Mouse (Mus musculus): Measurements from ENCODE around the gene Rinl.

The Rinl gene

DNA sequence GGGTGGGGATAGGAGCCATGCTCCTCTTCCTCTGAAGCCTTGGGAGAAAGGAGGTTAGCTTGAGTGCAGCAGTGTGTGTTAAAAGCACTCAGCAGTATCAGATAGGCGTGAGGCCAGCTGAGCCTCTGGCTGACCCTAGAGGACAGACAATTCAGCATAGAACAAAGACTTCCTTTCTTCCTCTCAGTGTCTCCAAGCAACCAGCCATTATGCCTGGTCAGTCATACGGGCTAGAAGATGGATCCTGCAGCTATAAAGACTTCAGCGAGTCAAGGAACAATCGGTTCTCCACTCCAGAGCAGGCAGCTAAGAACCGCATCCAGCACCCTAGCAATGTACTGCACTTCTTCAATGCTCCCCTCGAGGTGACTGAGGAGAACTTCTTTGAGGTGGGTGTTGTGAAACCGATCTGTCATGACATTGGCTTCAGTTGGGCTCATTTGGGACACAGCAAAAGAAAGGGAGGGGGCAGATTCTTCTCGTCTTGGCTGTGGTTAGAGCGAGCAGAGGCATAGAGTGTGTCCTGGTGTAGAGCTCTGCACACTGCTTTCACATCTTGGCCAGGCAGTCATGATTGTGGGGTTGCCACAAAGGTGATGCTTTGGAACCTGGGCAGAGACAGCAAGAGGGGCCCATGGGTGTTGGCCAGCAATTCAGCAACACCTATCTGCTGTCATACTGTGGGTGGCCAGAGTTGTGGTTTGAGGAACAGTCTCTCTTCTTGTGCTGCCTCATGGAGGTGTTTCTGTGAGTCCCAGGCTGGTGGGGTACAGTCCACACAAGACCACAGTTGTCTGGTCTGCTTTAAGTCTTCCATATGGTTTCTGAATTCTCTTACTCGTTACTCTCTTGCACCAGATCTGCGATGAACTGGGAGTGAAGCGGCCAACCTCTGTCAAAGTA is 31.8 kb downstream of the Rinl start:
- POLR2A ChIA-PET = interaction anchor here (0.8 to 19.5 kb wide), 29 partner anchors 8 to 70 kb away, joined by 3 to 391 read pairs (median 4); partner anchors contain the start of genes Hnrnpl (in 3 of the 4), Capn12 (in 1 of the 4), Ech1 (in 1 of the 4) and Lgals4 (in 1 of the 4)
- CTCF ChIA-PET = interaction anchor here in 2 of 4 experiments (0.6 to 1.6 kb wide), 3 partner anchors 10 to 23 kb away, joined by 3 to 7 read pairs (median 3); no protein-coding TSS in a partner anchor

- POLR2A ChIA-PET = interaction anchor here (0.8 to 19.5 kb wide), 23 partner anchors 9 to 69 kb away, joined by 3 to 391 read pairs (median 4); partner anchors contain the start of genes Hnrnpl (in 3 of the 4), Ech1 (in 1 of the 4), Lgals4 (in 1 of the 4) and Sirt2 (in 1 of the 4)
- CTCF ChIA-PET = interaction anchor here in 2 of 4 experiments (0.6 to 1.6 kb wide), 3 partner anchors 11 to 23 kb away, joined by 3 to 7 read pairs (median 3); no protein-coding TSS in a partner anchor
Measured at GRCm38 (mm10) chr7:28821261-28821831, 32.6 kb downstream of the Rinl start.

GRCm38 (mm10) chr7:28822556-28822955 is 33.8 kb downstream of the Rinl start:
- ChIA-PET POLR2A (interaction anchor here (0.6 to 19.5 kb wide), 17 partner anchors 8 to 524 kb away, joined by 3 to 391 read pairs (median 5); partner anchors contain the start of genes Hnrnpl (in 3 of the 4), Ech1 (in 1 of the 4), Eif3k (in 1 of the 4) and Lgals4 (in 1 of the 4)), CTCF (no interaction called here)

- POLR2A ChIA-PET = interaction anchor here (0.6 to 19.5 kb wide), 26 partner anchors 8 to 467 kb away, joined by 3 to 391 read pairs (median 4); partner anchors contain the start of genes Hnrnpl (in 3 of the 4), Sirt2 (in 2 of the 4), Ech1 (in 1 of the 4) and Eif3k (in 1 of the 4)
- CTCF ChIA-PET = interaction anchor here (0.6 to 1.0 kb wide), 6 partner anchors 10 to 1374 kb away, joined by 3 to 16 read pairs (median 3); no protein-coding TSS in a partner anchor
Measured at GRCm38 (mm10) chr7:28822993-28823903, 34.5 kb downstream of the Rinl start.

GRCm38 (mm10) chr7:28823932-28824331 is 35.2 kb downstream of the Rinl start:
- POLR2A ChIA-PET = interaction anchor here (0.7 to 19.5 kb wide), 23 partner anchors 9 to 468 kb away, joined by 3 to 391 read pairs (median 4); partner anchors contain the start of genes Hnrnpl (in 3 of the 4), Sirt2 (in 2 of the 4), Ech1 (in 1 of the 4) and Lgals4 (in 1 of the 4)
- CTCF ChIA-PET = interaction anchor here (0.6 to 1.0 kb wide), 5 partner anchors 11 to 1374 kb away, joined by 3 to 16 read pairs (median 3); no protein-coding TSS in a partner anchor

DNA sequence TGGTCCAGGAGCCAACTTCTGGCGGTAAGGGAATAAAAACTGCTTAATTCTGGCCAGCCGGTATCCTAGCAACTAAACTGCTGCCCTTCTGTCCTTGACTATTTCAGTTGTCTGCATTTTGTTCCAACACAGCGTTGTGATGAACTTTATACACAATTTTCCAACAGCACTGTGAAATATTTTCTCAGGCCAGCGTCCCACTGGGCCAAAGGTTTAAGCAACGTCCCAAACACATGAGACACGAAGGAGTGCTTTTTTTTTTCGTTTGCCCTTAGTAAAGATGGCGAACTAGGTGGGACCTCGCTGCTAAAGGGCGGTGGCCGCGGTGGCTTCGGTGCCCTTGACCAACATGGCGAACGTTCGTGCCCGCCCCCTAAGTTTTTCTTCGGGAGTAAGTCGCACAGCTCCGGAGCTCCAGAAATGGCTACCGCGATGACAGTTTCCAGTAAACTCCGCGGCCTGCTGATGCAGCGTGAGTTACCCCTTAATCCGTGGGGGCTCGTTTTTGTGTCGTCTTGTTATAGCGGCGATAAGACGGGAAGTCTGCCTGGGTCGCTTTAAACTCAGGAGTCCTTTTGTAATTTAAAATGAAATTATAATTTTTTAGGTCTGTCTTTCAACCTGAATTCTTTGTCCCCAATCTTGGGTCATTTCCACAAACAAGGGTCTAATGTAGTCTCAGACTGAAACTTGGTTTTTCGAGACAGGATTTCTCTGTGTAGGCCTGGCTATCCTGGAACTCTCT is 36.3 kb downstream of the Rinl start, which contains the start of gene Ech1:
Gene Ech1 (plus strand): TSS at position 277 of the 745 bp plus-strand sequence.
- POLR2A ChIA-PET = interaction anchor here (0.6 to 15.7 kb wide), 28 partner anchors 8 to 192 kb away, joined by 3 to 328 read pairs (median 4); partner anchors contain the start of genes Hnrnpl (in 2 of the 4), Sirt2 (in 2 of the 4), Mrps12 (in 1 of the 4) and Sars2 (in 1 of the 4)
- CTCF ChIA-PET = interaction anchor here in 3 of 4 experiments (0.7 to 1.3 kb wide), 6 partner anchors 15 to 388 kb away, joined by 3 to 5 read pairs (median 3); partner anchors contain the start of gene Gmfg (in 1 of the 3)

DNA sequence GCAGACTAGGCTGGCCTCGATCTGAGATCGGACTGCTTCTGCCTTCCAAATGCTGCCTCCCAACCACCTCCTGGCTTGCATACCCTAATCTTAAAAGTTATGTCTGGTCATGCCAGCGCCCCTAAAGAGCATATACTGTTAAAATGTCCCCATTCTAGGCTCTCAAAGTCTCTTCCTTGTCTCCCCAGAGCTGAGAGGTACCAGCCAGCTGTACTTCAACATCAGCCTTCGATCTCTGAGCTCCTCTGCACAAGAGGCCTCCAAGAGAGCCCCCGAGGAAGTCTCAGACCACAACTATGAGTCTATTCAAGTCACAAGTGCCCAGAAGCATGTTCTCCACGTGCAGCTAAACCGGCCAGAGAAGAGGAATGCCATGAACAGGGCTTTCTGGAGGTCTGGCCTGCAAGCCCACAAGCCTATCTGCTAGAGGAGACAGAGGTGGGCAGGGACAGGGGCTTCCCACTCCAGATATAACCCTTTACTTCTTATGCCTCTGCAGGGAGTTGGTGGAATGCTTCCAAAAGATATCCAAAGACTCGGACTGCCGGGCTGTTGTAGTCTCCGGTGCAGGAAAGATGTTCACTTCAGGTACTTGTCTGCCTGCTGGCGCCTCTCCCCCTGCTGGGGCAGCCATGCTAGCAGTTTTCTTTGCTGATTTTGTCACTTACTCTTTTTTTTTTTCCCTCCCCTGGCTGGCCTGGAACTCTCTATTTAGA is 37.1 kb downstream of the Rinl start:
- CTCF ChIA-PET = interaction anchor here (0.6 to 1.3 kb wide), 8 partner anchors 15 to 443 kb away, joined by 3 to 5 read pairs (median 3); partner anchors contain the start of gene Gmfg (in 1 of the 4)
- POLR2A ChIA-PET = interaction anchor here (0.6 to 15.7 kb wide), 28 partner anchors 9 to 145 kb away, joined by 3 to 328 read pairs (median 4); partner anchors contain the start of genes Hnrnpl (in 2 of the 4), Sirt2 (in 2 of the 4), Mrps12 (in 1 of the 4) and Sars2 (in 1 of the 4)

GRCm38 (mm10) chr7:28826402-28826772 is 37.6 kb downstream of the Rinl start:
- CTCF ChIA-PET = interaction anchor here in 3 of 4 experiments (0.6 to 1.1 kb wide), 3 partner anchors 16 to 90 kb away, joined by 3 read pairs; no protein-coding TSS in a partner anchor
- POLR2A ChIA-PET = interaction anchor here in 3 of 4 experiments (1.0 to 15.7 kb wide), 17 partner anchors 9 to 93 kb away, joined by 3 to 328 read pairs (median 9); partner anchors contain the start of genes Hnrnpl (in 2 of the 3) and Sirt2 (in 1 of the 3)

GRCm38 (mm10) chr7:28827338-28827737 is 38.6 kb downstream of the Rinl start:
- CTCF ChIA-PET = interaction anchor here in 3 of 4 experiments (0.6 to 1.1 kb wide), 7 partner anchors 11 to 151 kb away, joined by 3 to 10 read pairs (median 3); no protein-coding TSS in a partner anchor

GRCm38 (mm10) chr7:28829821-28830220 is 41.1 kb downstream of the Rinl start:
- CTCF ChIA-PET = no interaction called here
- POLR2A ChIA-PET = interaction anchor here in 2 of 4 experiments (1.5 to 15.7 kb wide), 3 partner anchors 11 to 20 kb away, joined by 13 to 328 read pairs (median 14); partner anchors contain the start of gene Hnrnpl (in 1 of the 2)

More at GRCm38 (mm10) chr7:28827338-28827737, 38.6 kb downstream of the Rinl start:
- POLR2A ChIA-PET = interaction anchor here (0.6 to 15.7 kb wide), 29 partner anchors 10 to 410 kb away, joined by 3 to 328 read pairs (median 4); partner anchors contain the start of genes Hnrnpl (in 1 of the 4) and Kcnk6 (in 1 of the 4)

DNA sequence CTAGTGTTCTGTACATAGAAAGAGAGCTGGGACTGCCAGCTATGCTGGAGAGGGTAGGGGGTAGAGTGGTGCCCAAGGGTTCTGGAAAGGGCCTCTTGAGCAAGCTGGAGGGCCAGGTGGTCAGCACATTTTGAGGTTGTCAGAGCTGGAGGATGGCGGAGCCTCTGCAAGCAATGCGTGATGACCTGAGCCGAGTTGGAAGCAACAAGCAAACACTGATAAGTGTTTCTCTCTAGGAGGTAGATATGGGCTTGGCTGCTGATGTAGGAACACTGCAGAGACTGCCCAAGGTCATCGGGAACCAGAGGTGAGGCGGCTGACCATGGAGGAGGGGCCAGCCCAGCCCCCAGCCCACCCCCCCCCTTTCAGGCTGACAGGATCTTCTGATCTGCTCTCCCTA is 42.2 kb downstream of the Rinl start:
- ChIA-PET POLR2A (interaction anchor here in 3 of 4 experiments (0.8 to 15.7 kb wide), 16 partner anchors 8 to 71 kb away, joined by 3 to 328 read pairs (median 4); partner anchors contain the start of genes Hnrnpl (in 1 of the 3) and Sirt2 (in 1 of the 3)), CTCF (interaction anchor here in 2 of 4 experiments (0.6 to 0.7 kb wide), 2 partner anchors 37 to 169 kb away, joined by 3 read pairs; no protein-coding TSS in a partner anchor)

GRCm38 (mm10) chr7:28831411-28832125 is 42.8 kb downstream of the Rinl start:
- ChIA-PET POLR2A (interaction anchor here (0.6 to 15.7 kb wide), 22 partner anchors 9 to 1366 kb away, joined by 3 to 328 read pairs (median 4); partner anchors contain the start of genes Hnrnpl (in 1 of the 4) and Sirt2 (in 1 of the 4)), CTCF (interaction anchor here in 2 of 4 experiments (0.6 to 0.7 kb wide), 2 partner anchors 38 to 170 kb away, joined by 3 read pairs; no protein-coding TSS in a partner anchor)

DNA sequence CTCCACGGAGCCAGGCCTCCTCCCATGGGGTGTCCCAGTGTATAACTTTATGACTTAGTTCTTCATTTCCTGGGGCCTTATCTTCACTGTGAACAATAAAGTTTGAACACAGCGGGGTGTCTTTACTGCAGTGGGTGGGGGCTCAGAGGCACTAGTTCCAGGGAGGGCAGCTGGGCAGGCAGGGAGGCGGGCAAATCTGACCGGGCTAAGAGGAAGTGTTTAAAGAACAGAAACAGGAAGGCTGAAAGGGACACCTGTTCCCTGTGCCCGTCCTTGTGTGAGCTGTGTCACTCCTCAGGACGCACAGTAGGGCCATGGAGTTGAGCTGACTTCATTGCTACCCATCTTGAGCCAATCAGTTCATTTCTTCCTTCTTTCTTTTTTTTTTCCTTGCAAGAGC is 43.4 kb downstream of the Rinl start:
- ChIA-PET CTCF (interaction anchor here in 1 of 4 experiments (0.7 kb wide), 1 partner anchor 9 kb away, joined by 3 read pairs; no protein-coding TSS in a partner anchor), POLR2A (interaction anchor here (0.5 to 15.7 kb wide), 19 partner anchors 9 to 1366 kb away, joined by 3 to 328 read pairs (median 4); partner anchors contain the start of genes Hnrnpl (in 1 of the 4), Mrps12 (in 1 of the 4) and Sars2 (in 1 of the 4))

Data from embryonic stem cell, embryonic (primary cell).